Mouse (Mus musculus) heart, embryonic 16.5 days (tissue): ENCODE results near the gene Cfap74. TPM values are rescaled to one million over a fixed set of nuclear protein-coding genes. Genes with fewer than 3 reads are reported as not detected.
A peak's percentile ranks its signal among the peaks of the same experiment; 100 is the strongest.

Source experiments
- ATAC-seq: fragments of 200-750 bp; cut with Nextera tagmentation; replicated peaks from 2 replicates; pipeline ENCODE4 v1.8.0; 2017; ENCODE audit warnings: moderate number of reproducible peaks; ENCODE audit not compliant: insufficient read depth, low FRiP score; ENCODE audit errors: extremely low read depth
- H3K27ac ChIP-seq: fragments of 300-500 bp; sonication (generic); 2 replicates; pipeline ENCODE4 v1.5.1; 2014; ENCODE audit warnings: mild to moderate bottlenecking, low read length, control low read depth, moderate library complexity
- H3K27me3 ChIP-seq: fragments of 300-500 bp; sonication (generic); 2 replicates; pipeline ENCODE4 v1.6.1; 2014; ENCODE audit warnings: low read length, mixed read lengths; ENCODE audit not compliant: control insufficient read depth, insufficient read depth
- H3K36me3 ChIP-seq: fragments of 300-500 bp; sonication (generic); 2 replicates; pipeline ENCODE4 v1.6.1; 2014; ENCODE audit not compliant: control insufficient read depth, insufficient read depth
- H3K4me1 ChIP-seq: fragments of 300-500 bp; sonication (generic); 2 replicates; pipeline ENCODE4 v1.6.1; 2014; ENCODE audit warnings: low read length, mixed read lengths; ENCODE audit not compliant: control insufficient read depth, insufficient read depth
- H3K4me2 ChIP-seq: fragments of 300-500 bp; sonication (generic); 2 replicates; pipeline ENCODE4 v1.6.1; 2014; ENCODE audit warnings: low read depth, mild to moderate bottlenecking, control low read depth, low read length
- H3K4me3 ChIP-seq: fragments of 300-500 bp; sonication (generic); 2 replicates; pipeline ENCODE4 v1.5.1; 2014; ENCODE audit warnings: mild to moderate bottlenecking, control low read depth, low read length
- H3K9ac ChIP-seq: fragments of 300-500 bp; sonication (generic); 2 replicates; pipeline ENCODE4 v1.6.1; 2014; ENCODE audit warnings: low read length, control low read depth
- H3K9me3 ChIP-seq: fragments of 300-500 bp; sonication (generic); replicated peaks from 2 replicates; pipeline ENCODE4 v1.6.1; 2016; ENCODE audit warnings: low read length; ENCODE audit not compliant: control insufficient read depth
- WGBS: fragments of 180-500 bp; shearing (Covaris S2); extraction: QIAGEN DNeasy Blood & Tissue Kit; methylation state at CpG from one replicate; pipeline ENCODE4 v1.1.7; 2014; 5-methylcytosine and 5-hydroxymethylcytosine counted together
- polyA plus RNA-seq: library from polyadenylated mRNA; unstranded; fragments of >200 nt; fragmentation: Nextera tagmentation; extraction: Ambion mirVana; gene quantifications from 2 replicates; pipeline ENCODE4 v1.2.1, GENCODE M21; 2015

Cfap74 gene
- 0.64 and 1.0 TPM in 2 replicates for polyA plus RNA-seq

DNA sequence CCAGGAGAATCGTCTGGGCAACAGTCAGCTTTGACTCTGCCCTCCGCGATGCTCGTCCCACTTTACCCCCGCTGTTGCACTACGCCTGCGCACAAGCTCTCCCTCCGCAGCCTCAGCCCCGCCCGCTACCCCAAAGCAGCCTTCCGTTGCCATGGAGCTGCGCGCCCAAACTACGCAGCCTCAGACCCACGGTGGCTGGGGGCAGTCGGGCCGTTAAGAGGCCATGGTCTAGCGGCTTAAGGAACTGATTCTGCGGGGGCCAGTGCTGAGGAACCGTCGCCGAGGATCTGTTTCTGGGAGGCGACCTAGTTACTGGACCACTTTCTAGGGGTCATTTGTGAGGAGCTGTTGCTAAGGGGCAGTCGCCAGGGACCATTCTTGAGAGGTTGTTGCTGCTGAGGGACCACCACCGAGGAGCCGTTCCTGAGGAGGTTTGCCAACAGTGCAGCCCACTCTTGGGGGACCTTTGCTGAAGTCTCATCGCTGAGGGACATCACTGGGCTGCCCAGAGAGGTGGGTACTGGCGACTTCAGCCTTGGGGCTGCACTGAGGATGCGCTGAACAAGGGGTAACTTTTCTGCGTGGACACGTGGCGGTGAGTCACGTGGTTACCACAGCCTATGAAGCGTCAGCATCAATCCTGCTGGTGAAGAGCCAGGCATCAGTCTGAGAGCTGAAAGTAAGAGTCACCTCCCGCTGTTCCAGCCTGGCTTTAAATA lies at the start of gene Cfap74:
Cfap74 (plus strand) TSS at position 133 of the 719 bp plus-strand sequence.
- 2% methylated on average over 35 of the region's 35 CpGs for WGBS
- peak; percentile 79 for ATAC-seq
- peaks cover 4% of the 10 kb centered on the region; the same call in 1 of the 2 replicates for H3K4me1 ChIP-seq
- peak within 1 kb of the TSS; percentile 57 for H3K4me3 ChIP-seq
- H3K9ac ChIP-seq = peak within 1 kb of the TSS; percentile 58; the same call in 1 of the 2 replicates
- H3K27ac ChIP-seq = no peak within 1 kb of the TSS
- peaks cover 3% of the 10 kb centered on the region; the same call in 1 of the 2 replicates for H3K9me3 ChIP-seq
- H3K36me3 ChIP-seq = no peaks in the 10 kb centered on the region
- H3K27me3 ChIP-seq = peaks cover 9% of the 10 kb centered on the region
- peak within 1 kb of the TSS; percentile 88 for H3K4me2 ChIP-seq

DNA sequence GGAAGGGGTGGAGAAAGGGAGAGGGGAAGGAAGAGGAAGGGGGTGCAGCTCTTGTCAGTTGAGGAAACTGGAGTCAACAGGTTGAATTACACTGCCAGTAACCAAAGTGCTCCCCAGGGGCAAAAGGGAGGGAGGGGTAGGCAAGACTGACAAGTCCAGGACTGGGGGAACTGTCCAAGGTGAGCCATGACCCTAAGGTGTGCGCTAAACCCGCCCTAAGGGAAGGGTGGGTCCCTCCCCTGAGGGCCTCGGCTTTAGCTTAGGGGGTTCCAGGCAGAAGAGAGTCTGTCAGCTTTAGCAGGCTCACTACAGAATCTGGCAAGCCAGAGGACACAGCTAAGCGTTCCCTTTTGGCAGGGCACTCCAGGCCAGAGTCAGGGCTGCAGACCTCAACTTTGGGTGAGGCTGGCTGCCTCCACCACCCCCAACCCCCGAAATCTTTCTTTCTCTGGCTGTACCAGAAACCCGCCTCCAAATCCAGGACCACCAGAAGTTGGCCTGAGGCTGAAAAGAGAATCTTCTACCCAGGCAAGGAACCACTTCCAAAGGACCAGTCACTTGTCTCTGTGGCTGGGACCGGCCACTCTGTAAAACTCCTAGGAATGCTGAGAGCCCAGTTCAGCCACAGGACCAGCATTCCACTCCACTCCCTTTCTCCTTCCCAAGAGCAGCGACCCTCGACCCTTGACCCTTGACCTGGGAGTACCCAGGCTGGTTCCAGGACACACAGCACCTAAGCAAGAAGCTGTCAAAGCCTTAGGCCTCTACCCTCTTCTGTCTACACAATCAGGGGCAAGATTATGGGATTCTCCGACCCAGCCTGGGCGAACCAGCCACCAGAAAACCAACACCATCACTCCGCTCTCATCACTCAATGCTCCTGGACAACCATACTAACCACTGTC lies 49.2 kb upstream of the Cfap74 start:
- no peaks in the 10 kb centered on the region for H3K9me3 ChIP-seq
- H3K9ac ChIP-seq = no peak overlapping the region
- WGBS = 40% methylated on average over 12 of the region's 12 CpGs
- no peak overlapping the region for H3K27ac ChIP-seq
- ATAC-seq = no peak
- H3K4me3 ChIP-seq = no peak overlapping the region
- H3K4me2 ChIP-seq = no peak overlapping the region
- H3K36me3 ChIP-seq = no peaks in the 10 kb centered on the region
- H3K27me3 ChIP-seq = peaks cover 53% of the 10 kb centered on the region
- H3K4me1 ChIP-seq = no peaks in the 10 kb centered on the region

DNA sequence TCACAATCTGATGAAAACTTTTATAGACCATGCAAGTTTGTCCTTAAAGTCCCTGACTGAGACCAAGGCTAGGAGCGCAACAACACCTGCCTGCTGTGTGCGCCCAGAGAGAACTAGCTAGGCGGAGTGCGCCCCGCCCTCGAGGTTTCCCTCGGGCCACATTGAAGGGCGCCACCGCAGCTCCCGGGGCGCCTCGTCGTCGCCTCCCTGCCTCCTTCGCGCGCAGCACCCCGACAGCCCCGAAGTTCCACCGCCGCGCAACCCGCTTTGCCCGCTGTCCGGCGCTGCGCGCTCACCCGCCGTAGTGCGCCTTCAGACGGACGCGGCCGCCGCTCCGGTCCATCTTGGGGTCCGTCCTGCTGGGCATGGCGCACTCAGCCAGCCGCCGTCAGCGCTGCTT lies 48.1 kb upstream of the Cfap74 start:
- ATAC-seq = peak; percentile 30
- Histone ChIP-seq H3K4me3 (peak overlapping the region; percentile 55), H3K9ac (no peak overlapping the region), H3K9me3 (no peaks in the 10 kb centered on the region), H3K27me3 (peaks cover 54% of the 10 kb centered on the region), H3K27ac (no peak overlapping the region), H3K36me3 (no peaks in the 10 kb centered on the region), H3K4me2 (peak overlapping the region; percentile 68), H3K4me1 (no peaks in the 10 kb centered on the region)
- WGBS = under 1% methylated on average over 42 of the region's 42 CpGs

- 1% methylated on average over 51 of the region's 51 CpGs for WGBS
- H3K4me1 ChIP-seq = no peaks in the 10 kb centered on the region
- H3K9me3 ChIP-seq = no peaks in the 10 kb centered on the region
- peak; percentile 94 for ATAC-seq
- H3K36me3 ChIP-seq = no peaks in the 10 kb centered on the region
- no peak within 1 kb of the TSS for H3K27ac ChIP-seq
- peaks cover 58% of the 10 kb centered on the region for H3K27me3 ChIP-seq
- peak within 1 kb of the TSS; percentile 55 for H3K4me3 ChIP-seq
- peak within 1 kb of the TSS; percentile 24 for H3K9ac ChIP-seq
- peak within 1 kb of the TSS; percentile 68 for H3K4me2 ChIP-seq
Observed at GRCm38 (mm10) chr4:155361303-155361791, 47.6 kb upstream of the Cfap74 start, which contains the start of gene Prkcz. Gene Prkcz, minus strand, starts transcription at chr4:155361361.

DNA sequence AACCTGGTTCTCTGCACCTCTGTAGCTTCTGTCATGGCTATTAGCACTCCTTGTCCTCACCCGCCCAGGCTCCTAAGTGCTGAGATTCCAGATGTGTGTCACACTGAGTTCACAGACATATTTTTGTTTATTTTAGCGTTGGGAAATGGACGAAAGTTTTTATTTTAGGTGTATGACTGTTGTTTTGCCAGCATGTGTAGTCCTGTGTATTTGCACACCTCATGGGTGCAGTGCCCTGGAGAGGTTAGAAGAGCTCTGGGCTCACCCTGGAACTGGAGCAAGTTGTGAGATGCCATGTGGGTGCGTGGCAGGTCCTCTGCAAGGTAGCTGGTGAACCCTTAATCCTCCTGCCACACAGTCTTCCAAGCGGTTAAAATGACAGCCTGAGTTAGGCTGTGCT lies 46.5 kb upstream of the Cfap74 start:
- Histone ChIP-seq H3K27me3 (peaks cover 58% of the 10 kb centered on the region), H3K27ac (no peak overlapping the region), H3K9me3 (no peaks in the 10 kb centered on the region), H3K4me2 (no peak overlapping the region), H3K9ac (no peak overlapping the region), H3K36me3 (no peaks in the 10 kb centered on the region), H3K4me1 (no peaks in the 10 kb centered on the region), H3K4me3 (no peak overlapping the region)
- 33% methylated on average over 5 of the region's 5 CpGs for WGBS
- no peak for ATAC-seq

DNA sequence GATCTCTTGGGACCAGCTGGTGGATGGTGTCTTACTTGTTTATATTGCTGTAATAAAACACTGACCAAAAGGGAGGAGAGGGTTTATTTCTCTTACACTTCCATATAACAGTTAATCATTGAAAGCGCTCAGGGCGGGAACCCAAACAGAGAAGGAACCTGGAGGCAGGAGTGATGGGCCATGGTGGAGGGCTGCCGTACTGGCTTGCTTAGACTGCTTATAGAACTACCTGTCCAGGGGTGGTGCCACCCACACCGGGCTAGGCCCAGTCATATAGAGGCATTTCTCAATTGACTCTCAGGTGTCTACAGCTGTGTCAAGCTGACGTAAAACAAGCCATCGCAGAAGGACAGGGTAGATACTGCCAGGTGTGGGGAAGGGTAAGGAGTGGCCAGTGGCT lies 42.2 kb upstream of the Cfap74 start:
- Histone ChIP-seq H3K4me3 (no peak overlapping the region), H3K36me3 (no peaks in the 10 kb centered on the region), H3K27me3 (peaks cover 31% of the 10 kb centered on the region), H3K27ac (no peak overlapping the region), H3K9ac (no peak overlapping the region), H3K4me1 (no peaks in the 10 kb centered on the region), H3K9me3 (no peaks in the 10 kb centered on the region), H3K4me2 (no peak overlapping the region)
- 78% methylated on average over 6 of the region's 6 CpGs for WGBS
- no peak for ATAC-seq

GRCm38 (mm10) chr4:155367739-155368138 lies 41.3 kb upstream of the Cfap74 start:
- no peak overlapping the region for H3K4me2 ChIP-seq
- no peaks in the 10 kb centered on the region for H3K9me3 ChIP-seq
- no peaks in the 10 kb centered on the region for H3K4me1 ChIP-seq
- H3K4me3 ChIP-seq = no peak overlapping the region
- no peak overlapping the region for H3K27ac ChIP-seq
- H3K9ac ChIP-seq = no peak overlapping the region
- 78% methylated on average over 9 of the region's 9 CpGs for WGBS
- ATAC-seq = no peak
- H3K27me3 ChIP-seq = peaks cover 21% of the 10 kb centered on the region
- H3K36me3 ChIP-seq = no peaks in the 10 kb centered on the region

GRCm38 (mm10) chr4:155368684-155369083 lies 40.3 kb upstream of the Cfap74 start:
- 23% methylated on average over 12 of the region's 12 CpGs for WGBS

More at GRCm38 (mm10) chr4:155368684-155369083, 40.3 kb upstream of the Cfap74 start:
- Histone ChIP-seq H3K27me3 (peaks cover 14% of the 10 kb centered on the region), H3K4me2 (no peak overlapping the region), H3K36me3 (no peaks in the 10 kb centered on the region), H3K9me3 (no peaks in the 10 kb centered on the region), H3K4me3 (no peak overlapping the region), H3K27ac (no peak overlapping the region), H3K9ac (no peak overlapping the region), H3K4me1 (no peaks in the 10 kb centered on the region)
- ATAC-seq = no peak
